Mouse (Mus musculus): Measurements from ENCODE around the gene Zmynd19.

Zmynd19 gene

DNA sequence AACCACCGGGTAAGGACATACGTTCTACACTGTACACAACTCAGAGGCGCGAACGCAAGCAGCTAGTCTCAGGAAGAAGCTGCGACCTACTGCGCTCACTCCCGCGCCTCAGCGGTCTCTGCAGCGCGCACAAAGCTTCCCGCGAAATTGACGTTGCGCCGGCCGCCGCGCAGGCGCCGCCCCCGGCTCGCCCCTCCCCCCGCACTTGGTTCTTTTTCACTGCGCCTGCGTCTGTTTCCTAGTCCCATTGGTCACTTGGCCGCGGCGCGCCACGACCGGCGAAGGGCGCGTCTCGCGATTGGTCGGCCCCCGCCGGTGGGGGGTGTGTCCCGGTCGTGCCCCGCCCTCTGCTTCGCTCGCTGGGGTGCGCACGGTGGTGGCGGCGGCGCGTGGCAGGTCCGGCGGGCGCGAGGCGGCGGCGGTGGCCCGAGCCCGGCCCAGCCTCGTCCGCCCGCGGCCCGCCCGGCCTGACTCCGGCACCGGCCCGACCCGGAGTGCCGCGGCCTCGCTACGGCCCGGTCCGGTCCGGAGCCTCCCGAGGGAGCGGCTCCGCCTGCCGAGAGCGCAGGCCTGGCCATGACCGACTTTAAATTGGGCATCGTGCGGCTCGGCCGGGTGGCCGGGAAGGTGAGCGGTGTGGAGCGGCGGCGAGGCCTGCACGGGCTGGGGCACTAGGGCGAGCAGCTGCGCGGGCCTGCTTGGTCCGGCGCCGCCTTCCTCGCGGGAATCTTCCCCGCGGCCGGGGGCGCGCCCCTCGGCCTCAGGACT, at the start of gene Zmynd19:
Zmynd19 (plus strand) TSS at position 372 of the 768 bp plus-strand sequence.
- DNase-seq (ENCODE audit: low read depth, low spot score), result peak; percentile 97

DNA sequence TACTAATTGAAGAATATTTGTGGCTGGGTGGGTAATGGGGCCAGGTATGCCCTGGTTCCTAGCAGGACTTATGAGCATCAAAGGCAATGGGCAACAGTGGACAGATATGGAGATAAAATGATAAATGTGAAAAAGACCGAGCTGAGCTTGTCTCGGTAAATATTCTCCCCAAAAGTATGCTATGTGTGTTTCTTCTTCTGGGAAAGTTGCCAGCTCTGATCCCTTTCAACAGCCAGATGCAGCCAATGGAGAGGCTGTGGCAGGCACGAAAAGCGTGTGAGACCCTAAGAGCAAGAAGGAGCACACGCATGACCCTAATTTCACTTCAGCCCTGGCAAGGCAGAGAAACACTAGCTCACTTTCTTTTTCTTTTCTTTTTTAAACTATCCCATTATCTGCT, 48.5 kb upstream of the Zmynd19 start:
- no peak for DNase-seq (ENCODE audit: low read depth, low spot score)

DNA sequence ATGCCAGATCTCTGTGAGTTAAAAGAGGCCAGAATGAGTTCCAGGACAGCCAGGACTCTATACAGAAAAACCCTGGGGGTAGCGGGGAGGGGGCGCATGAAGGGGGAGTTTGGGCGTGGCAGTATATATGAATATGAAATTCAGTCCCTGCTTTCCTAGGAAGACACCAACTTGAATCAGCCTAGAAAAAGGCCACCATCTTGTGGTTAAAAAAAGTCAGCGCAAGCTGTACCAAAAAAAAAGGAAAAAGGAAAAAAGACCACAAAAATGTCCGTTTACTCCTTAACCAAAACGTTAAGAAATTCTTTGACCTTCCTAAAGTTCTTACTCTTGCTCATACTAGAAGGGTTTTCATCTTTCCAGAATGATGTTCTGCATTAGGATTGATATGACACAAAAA, 46.6 kb upstream of the Zmynd19 start:
- DNase-seq (ENCODE audit: low read depth, low spot score), result no peak

DNA sequence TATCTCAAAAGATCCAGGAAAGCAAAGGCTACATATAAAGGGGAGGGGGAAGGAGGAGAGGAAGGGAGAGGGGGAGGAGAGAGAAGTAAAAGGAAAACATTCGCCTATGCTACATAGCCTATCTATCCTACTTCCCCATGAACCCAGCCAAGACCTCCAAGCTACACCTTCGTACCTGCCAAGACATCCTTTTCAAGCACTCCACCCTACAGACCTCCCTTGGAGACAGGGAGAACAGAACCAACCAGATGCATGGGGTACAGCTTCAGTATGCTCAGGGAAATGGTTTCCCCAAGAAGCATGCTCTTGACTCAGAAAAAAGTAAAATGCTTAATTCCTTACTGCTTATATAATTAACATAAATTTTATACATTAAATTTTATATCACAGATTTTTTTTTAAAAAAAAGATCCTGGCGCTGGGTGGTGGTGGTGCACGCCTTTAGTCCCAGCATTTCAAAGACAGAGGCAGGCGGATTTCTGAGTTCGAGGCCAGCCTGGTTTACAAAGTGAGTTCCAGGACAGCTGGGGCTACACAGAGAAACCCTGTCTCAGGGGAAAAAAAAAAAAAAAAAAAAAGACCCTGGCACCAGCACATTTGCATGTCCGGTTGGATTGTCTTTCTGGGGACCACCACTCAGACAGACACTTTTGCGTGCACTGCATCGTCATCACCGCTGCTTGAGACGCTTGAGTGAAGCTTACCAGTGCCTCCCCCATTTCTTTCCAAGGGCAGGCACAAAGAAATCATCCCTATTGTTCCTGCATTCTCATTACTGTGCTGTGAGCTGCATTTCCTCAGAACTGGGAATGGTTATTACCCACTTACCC, 44.6 kb upstream of the Zmynd19 start:
- no peak for DNase-seq (ENCODE audit: low read depth, low spot score)

DNA sequence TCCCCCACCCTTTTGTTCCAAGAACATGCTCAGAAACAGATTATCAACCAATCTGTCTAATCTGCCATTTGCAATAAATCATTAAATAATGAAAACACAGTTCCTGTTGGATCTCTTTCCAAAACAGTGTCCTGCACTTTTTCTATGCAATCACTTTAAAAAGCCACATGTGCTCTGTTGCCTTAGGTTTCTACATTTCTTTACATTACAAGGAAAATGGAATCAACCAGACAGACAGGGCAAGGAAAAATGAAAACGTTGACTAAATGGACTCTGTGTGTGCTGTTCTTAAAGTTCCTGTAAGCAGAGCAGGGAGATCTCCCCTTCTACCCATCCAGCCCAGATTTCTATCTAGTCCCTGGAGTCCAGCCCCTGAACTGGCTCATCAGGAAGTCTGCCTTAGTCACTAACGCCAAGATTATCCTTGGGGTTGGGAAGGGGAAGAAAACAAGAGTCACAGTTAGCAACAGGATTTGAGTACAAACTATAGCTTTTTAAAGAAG, 43.9 kb upstream of the Zmynd19 start:
- DNase-seq (ENCODE audit: low read depth, low spot score), result no peak

DNA sequence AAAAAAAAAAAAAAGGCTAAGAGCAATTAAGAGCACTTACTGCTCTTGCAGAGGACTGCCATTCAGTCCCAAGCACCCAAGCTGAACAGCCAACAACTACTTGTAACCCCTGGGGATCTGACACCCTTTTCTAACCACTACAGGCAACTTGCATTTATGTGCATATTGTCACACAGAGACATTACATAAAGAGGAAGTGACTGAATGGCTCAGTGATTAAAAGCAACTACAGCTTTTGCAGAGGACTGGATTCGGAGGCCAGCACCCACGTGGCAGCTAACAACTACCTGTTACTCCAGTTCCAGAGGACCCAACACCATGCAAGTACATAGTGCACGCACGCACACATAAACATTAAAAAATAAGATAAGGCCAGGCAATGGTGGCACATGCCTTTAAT, 39.1 kb upstream of the Zmynd19 start:
- peak; percentile 83 for DNase-seq (ENCODE audit: low read depth, low spot score)

DNA sequence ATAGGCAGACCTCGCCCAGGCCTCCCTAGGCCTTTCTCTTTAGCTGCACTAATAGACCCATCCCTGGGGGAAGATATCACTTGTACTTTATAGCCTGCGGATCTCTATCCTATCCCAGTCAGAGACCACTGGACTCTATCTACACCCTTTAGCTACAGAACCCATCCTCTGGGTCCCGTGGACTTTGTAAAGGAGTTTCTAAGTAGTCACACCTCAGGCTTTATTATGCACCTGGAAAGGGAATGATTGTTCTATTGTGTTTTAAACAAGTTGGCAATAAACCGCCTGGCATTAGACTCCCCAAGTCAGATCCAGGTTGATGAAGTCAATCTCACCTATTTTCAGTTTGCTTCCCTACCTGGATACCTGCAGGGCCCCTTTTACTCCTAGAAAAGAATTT, 37.4 kb upstream of the Zmynd19 start:
- no peak for DNase-seq (ENCODE audit: low read depth, low spot score)

DNA sequence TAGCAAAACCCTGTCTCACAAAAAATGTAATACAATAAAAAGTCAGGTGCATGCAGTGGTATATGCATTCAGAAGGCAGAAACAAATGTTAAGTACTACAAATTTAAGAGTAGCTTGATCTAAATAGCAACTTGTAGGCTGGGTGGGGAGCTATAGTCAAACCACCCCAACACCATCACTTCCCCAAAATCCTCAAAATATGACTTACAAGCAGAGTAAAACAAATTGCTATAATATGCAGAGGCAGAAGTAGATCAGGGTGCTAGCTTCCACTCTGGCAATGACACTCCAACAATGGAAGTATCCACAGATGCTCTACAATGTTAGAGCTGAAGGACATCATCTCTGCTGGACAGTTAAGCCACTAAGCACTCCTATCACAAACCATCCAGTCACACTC, 37.0 kb upstream of the Zmynd19 start:
- DNase-seq (ENCODE audit: low read depth, low spot score), result peak; percentile 60

DNA sequence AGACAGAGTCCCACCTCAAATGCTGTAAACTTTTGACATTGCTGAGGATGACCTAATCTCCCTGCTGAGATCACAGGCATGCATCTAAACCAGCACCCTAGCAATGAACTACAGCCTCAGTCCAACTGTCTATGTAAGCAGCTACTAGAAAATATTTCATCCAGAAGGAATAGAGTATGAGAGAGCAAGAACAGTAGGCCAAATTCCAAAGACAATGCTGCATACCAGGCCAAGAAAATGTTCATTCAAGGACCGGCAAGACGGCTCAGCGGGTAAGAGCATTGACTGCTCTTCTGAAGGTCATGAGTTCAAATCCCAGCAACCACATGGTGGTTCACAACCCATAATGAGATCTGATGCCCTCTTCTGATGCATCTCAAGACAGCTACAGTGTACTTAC, 34.8 kb upstream of the Zmynd19 start:
- no peak for DNase-seq (ENCODE audit: low read depth, low spot score)

DNA sequence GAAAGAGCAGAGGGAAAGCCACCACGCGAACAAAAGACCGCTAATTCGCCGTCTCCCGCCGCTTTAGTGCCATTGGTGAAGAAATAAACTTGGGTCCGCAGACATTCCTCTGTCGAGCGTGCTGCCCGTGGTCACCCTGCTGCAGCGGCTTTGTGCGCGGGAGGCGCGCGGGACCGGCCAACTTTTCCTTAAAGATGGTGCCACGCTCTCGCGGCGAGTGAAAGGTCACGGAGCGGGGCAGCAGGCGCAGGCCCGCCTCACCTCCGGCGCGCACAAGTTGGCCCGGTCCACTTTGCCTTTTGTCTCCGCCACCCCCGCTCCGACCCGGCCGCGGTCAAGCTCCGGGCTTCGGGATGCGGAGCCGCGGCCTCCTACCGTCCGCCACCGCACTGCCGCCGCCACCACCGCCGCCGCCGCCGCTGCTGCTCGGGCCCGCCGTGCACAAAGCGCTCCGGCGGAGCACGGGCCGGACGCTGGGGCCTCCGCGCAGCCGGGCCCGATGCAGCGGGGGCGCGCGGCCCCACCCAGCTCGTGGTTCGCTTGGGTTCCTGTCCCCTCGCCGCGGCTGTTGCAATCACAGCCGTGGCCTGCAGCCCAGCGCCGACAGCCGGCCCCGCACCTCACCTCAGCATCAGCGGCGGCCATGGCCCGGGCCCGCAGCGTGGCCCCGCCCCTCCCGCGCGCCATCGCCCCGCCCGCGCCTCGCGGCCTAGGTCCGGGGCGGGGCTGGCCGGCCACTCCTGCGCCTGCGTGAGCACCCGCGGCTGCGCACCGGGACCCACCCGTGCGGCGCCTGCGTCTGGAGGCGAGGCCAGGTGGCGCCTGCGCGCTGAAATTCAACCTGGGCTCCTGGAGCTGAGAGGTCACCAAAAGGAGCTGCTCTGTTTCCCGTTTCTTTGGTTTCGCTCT, 30.4 kb upstream of the Zmynd19 start, which contains the start of gene Ehmt1:
Ehmt1 (minus strand) TSS at position 685 of the 909 bp plus-strand sequence.
- DNase-seq (ENCODE audit: low read depth, low spot score), result peak; percentile 95

DNA sequence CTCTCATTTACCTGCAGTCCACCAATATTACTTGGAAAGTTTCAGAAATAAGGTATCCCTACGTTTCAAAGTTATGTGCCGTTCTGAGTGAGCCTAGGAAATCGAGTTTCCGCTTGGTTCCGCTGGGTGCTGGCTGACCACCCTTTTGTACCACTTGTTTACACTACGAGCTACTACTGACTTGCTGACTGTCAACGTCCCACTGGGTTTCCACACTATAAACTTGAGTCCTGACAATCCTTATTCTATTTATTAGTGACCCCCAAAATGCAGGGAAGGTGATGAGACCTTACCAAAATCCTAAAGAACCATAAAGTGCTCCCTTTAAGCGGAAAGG, 29.8 kb upstream of the Zmynd19 start:
- DNase-seq (ENCODE audit: low read depth, low spot score), result no peak

DNA sequence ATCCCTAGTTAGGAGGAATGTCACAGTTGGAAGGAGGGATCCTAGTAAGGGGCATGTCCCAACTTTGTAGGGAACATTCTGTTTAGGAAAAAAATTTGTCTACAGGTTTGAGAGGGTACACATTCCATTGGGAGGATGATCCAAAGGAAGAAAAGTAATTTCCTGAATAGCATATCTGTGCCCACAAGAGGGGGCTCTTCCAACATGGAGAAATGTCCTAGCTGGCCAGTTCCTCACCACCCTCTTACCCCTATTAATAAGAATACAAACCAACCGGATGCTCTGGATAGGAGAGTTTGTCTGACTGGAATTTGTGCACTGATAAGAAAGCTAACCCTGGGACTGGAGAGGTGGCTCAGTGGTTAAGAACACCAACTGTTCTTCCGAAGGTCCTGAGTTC, 26.0 kb upstream of the Zmynd19 start:
- no peak for DNase-seq (ENCODE audit: low read depth, low spot score)

DNA sequence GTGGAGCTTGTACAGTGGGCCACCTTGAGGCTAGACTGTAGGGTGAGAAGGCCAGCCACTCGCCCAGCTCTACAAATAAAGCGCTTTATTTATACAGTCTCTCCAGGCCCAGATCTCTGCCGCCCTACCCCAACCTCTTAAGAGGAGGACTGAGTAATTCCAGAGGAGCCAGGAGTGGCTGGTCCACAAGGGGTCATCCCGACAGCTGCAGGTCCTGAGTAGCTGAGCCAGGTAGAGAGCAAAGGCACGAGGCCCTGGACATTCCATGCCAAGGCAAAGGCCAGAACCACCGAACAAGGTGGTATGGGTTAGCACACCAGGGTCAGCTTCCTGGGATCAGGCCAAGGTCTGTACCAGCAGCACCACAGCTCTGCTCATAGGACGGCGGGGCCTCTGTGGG, 24.3 kb upstream of the Zmynd19 start:
- no peak for DNase-seq (ENCODE audit: low read depth, low spot score)

DNA sequence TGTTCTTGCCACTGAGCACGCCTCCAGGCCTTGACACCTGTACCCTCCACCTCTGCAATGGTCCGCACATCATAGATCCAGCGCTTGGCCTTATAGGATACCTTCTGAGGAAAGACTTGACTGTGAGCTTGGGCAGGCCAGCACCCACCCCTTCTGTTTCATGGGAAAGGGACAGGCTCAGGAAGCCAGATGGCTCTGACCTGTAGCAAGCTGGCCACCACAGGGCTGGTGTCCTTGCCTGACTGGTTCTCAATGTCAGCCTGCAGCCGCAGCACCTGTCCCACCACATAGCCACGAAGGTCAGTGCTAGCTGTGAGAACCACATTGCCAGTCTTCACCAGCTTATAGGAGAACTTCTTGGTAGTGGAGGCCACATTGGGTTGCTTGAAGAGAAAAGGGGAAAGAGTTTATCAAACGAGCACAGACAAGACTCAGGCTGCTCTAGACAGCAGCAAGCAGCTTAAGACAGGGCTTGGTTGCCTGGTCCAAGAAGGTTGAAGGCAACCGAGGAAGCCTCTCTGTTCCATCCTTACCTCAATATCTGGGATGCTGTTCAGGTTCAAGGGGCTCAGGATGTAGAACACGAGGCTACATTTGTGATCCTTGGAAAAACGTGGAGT, 23.1 kb upstream of the Zmynd19 start:
- DNase-seq (ENCODE audit: low read depth, low spot score), result no peak

DNA sequence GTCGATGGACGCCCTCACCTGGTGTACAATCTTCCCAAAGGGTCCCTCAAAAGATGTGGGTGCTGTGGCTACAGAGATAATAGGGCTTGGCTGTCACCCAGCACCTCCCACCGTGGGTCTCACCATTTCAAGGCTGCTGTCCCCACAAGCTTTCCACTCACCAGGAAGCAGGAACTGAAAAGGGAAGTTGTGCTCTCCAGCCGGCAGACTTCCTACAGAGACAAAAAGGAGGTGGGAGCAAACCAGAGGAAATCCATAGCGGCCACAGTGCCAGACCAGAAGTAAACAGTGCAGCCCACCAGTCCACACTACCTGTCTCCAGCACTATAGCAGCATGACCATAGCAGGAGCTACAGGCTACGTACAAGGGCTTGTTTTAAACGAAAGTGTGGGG, 22.6 kb upstream of the Zmynd19 start:
- DNase-seq (ENCODE audit: low read depth, low spot score), result no peak

DNA sequence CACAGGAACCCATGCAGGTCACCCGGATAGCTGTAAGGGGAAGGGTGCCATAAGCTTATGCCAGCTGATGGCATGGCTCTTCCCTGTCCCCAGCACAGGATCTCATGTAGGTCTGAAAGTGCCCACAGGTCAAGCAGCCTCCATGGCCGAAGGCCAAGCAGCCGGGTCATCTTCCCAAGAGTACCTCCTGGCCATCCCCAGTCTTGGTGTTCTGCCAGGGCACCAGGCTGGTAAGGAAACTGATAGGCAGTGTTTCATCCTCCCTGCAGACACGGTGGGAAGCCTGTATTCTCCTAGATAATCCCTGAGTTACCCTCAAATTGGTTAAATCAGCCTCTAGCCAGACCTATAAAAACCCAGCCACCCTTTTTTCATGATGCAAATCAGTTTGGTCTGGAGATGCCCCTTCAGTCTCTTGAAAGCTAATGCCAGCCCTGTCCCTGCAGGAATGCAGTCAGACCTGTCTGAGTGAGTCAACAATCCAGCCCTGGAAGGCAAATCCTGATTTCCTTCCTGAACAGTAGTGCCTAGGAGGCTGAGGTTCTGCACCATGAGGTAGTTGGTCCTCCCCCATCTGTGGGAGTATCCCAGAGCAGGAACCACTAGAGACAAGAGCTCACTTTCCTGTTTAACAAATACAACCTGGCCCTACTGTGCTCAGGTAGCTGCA, 21.6 kb upstream of the Zmynd19 start:
- DNase-seq (ENCODE audit: low read depth, low spot score), result no peak

DNA sequence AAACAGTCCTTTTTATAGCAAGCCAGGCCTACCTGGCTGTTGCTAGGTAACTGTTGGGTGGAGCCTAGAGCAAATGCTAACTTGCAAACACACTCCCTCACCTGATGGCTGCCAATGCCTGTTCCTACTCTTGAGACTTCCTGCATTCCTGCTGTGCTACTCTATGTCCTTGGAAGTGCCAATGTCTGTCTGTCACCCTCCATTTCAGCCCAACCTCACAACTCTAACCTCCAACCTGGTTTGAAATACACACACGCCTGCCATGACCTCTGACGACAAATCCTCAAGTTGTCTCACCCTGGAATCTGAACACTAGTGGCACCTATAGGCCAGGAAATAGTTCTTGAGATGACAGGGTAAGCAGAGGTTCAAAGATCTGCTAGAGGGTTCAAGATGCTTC, 20.5 kb upstream of the Zmynd19 start:
- no peak for DNase-seq (ENCODE audit: low read depth, low spot score)

DNA sequence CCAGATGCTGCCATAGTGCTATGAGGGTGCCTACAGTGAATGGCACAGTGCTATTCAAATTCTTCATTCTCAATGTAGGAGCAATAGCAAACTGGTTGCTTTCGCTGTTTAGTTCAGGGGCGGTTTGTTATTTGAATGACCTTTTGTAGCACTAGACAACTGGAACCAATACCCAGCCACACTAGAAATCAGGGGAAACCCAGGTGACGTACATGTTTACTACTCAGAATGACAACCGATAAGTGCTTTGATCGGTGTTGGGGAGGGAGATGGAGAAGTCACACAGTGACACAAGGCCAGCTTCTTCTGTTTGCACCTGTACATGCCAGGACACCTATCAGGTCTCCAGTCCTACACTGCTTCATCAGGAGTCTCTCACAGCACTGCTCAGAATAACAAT, 20.0 kb upstream of the Zmynd19 start:
- no peak for DNase-seq (ENCODE audit: low read depth, low spot score)

DNA sequence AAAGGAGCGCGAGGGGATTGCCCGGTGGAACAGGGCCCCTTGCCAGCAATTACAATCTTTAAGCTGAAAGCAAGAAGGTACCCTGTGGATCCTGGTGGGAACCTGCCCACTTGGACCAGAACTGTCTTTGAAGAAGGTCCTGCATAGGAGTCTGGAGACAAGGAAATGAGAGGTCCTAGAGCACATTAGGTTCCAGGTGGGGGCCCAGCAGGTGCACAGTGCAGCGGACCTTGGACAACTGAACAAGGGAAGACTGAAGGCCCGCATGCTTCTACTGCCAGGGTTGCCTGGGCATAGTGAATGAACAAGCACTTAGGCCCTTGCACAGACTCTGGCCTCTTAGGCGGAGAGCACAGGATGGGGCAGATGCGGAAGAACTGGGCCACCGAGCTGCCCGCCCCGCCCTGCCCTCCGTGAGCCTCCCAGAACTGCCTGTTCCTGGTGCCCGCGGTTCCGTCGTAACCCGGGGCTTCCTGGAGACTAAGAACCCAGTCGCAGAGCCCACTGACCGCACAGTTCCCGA, 15.1 kb upstream of the Zmynd19 start:
- no peak for DNase-seq (ENCODE audit: low read depth, low spot score)

DNA sequence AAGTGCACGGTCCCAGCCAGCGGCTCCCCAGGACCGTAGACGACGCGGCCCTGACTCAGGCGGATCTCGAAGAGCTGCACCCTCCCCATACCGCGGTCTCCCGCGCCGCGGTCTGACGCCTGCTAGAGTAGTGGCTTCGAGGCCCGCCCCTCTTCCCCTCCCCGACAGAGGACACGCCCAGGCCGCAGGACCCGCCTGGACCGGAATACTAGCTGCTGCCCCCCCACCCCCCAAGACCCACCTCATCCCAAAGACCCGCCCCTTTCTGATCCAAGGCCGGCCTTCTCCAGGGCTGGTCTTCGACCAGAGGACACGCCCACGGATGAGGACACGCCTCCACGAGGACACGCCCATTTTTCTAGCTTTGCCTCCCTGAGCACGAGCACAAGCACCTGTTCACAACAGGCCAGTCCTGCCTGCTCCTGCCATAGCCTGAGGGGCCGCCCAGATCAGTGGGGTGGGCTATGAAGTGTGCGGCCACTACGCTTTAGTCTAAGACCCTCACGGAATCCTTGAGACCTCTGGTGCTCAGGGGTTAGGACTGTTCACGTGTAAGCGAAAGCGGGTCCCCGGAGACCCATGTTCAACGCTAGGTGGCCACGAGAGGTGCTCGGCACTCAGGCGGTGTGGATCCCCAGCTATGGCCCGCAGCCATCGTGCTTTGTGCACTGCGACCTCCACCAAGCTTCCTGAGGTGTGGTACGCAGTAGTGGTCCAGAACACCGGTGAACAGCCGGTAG, 14.4 kb upstream of the Zmynd19 start, which contains the start of gene Arrdc1:
Arrdc1 (minus strand) TSS at position 196 of the 740 bp plus-strand sequence.
- DNase-seq (ENCODE audit: low read depth, low spot score), result peak; percentile 99
